12 mouse cellular contexts compared by ENCODE assay signal in the genomic region with DNA sequence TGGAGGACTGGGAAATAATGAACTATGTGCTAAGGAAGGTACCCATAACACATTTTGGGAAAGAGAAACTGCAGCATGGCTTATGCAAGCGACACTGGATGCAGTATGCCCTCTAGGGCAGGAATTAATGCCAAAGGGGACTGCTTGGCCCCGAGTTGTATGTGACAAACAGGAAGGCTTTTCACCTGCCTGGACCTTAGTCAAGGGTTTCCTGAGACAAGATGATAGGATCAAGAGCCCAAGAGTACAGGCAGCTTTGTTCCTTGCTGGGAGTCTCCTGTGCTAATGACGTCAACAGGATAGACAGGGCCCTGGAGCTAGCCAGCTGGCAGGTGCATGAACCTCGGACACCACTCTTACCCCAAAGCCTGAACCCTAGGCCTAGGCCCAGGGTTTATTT.
DNase-seq lines count a peak whose midpoint lies in the region; ATAC-seq and TF ChIP-seq lines count a peak whose summit lies in the region.
"Had no signal": no experiment of that assay in that cellular context is flagged by ENCODE, and none has a peak within 500 bp of the region (broad histone marks: within the 10 kb centered on the region; RNA-seq: fewer than 3 reads in every experiment).

No protein-coding gene starts in this region.

- TF ChIP-seq CTCF in heart, adult 2 months (IDR thresholded peaks at IDR 0.05), result peak; percentile 18; the same call in 1 of the 2 replicates
- no peak for TF ChIP-seq CTCF in left cerebral cortex, adult 2 months (IDR thresholded peaks at IDR 0.05)

- H3K4me3 ChIP-seq in heart, adult 2 months, result no peak overlapping the region
- H3K4me3 ChIP-seq in heart, embryonic 11.5 days (ENCODE audit: low read depth, low read length), result no peak overlapping the region
- H3K4me3 ChIP-seq in left cerebral cortex, adult 2 months, result no peak overlapping the region
- H3K4me3 ChIP-seq in heart, embryonic 10.5 days, result no peak overlapping the region
- H3K4me3 ChIP-seq: embryonic facial prominence, embryonic 12.5 days had no signal

- no peak overlapping the region for H3K9ac ChIP-seq in heart, adult 2 months (ENCODE audit: low read depth, low read length)
- H3K9ac ChIP-seq in heart, embryonic 11.5 days (ENCODE audit: low read depth, low read length), result no peak overlapping the region
- H3K9ac ChIP-seq: embryonic facial prominence, embryonic 12.5 days; hindbrain, embryonic 14.5 days had no signal

- no peaks in the 10 kb centered on the region for H3K9me3 ChIP-seq in heart, embryonic 11.5 days (replicated peaks; ENCODE audit: control insufficient read depth, low read length)
- H3K9me3 ChIP-seq in heart, embryonic 10.5 days, result no peaks in the 10 kb centered on the region
- H3K9me3 ChIP-seq: embryonic facial prominence, embryonic 12.5 days had no signal

- no peak overlapping the region for H3K4me2 ChIP-seq in heart, embryonic 11.5 days
- H3K4me2 ChIP-seq: embryonic facial prominence, embryonic 12.5 days; hindbrain, embryonic 14.5 days had no signal

- peak in 1 of 2 experiments; percentile 45 for DNase-seq in heart, adult 2 months
- no peak for DNase-seq in left cerebral cortex, adult 2 months (ENCODE audit: extremely low spot score in 1 of 2, low spot score in 2 of 2)
- no peak for DNase-seq in left cerebral cortex, adult 11 months (ENCODE audit: low spot score)
- DNase-seq in adipocyte (ENCODE audit: low spot score), result peak; percentile 67
- peak; percentile 57 for DNase-seq in heart, embryonic 10.5 days (ENCODE audit: low spot score)
- no peak for DNase-seq in frontal cortex, adult 2 months (ENCODE audit: extremely low spot score in 1 of 2, low spot score in 1 of 2)
- DNase-seq: cerebellum, adult 18-20 months; liver had no signal

- no peaks in the 10 kb centered on the region for H3K79me2 ChIP-seq in heart, adult 2 months (replicated peaks; ENCODE audit: control insufficient read depth, insufficient read depth, low read length)

- no peaks in the 10 kb centered on the region for H3K27me3 ChIP-seq in heart, adult 2 months (ENCODE audit: control insufficient read depth, insufficient read depth, low read length)
- H3K27me3 ChIP-seq in heart, embryonic 11.5 days (ENCODE audit: control insufficient read depth, insufficient read depth, low read length), result no peaks in the 10 kb centered on the region
- H3K27me3 ChIP-seq in heart, embryonic 10.5 days (ENCODE audit: insufficient read depth, poor library complexity, severe bottlenecking), result no peaks in the 10 kb centered on the region
- H3K27me3 ChIP-seq: embryonic facial prominence, embryonic 12.5 days had no signal

- no peak for ATAC-seq in heart, embryonic 11.5 days (replicated peaks; ENCODE audit: insufficient number of reproducible peaks, low FRiP score, low TSS enrichment)
- ATAC-seq: intestine, embryonic 16.5 days had no signal

- intact Hi-C loops in heart, adult 2 months (cut with DNase I), result no loop called here
- intact Hi-C loops in left cerebral cortex, adult 2 months (cut with DNase I), result no loop called here

- WGBS in heart, adult 2 months, result 29% methylated on average over 4 of the region's 4 CpGs
- 74% methylated on average over 4 of the region's 4 CpGs for WGBS in heart, embryonic 11.5 days (ENCODE audit: insufficient replicate concordance)
- WGBS in heart, embryonic 10.5 days, result 77% methylated on average over 4 of the region's 4 CpGs

- H3K27ac ChIP-seq in heart, adult 2 months, result peak overlapping the region; percentile 69
- H3K27ac ChIP-seq in heart, embryonic 11.5 days (ENCODE audit: low read depth, low read length), result no peak overlapping the region
- H3K27ac ChIP-seq in left cerebral cortex, adult 2 months, result peak overlapping the region; percentile 53; the same call in 1 of the 2 replicates
- no peak overlapping the region for H3K27ac ChIP-seq in heart, embryonic 10.5 days
- H3K27ac ChIP-seq: embryonic facial prominence, embryonic 12.5 days; hindbrain, embryonic 14.5 days had no signal

- TF ChIP-seq EP300 in heart, adult 2 months (IDR thresholded peaks at IDR 0.05; ENCODE audit: insufficient read depth, low read depth, low read length), result peak; percentile 82; the same call in 1 of the 2 replicates

- peaks cover 37% of the 10 kb centered on the region for H3K4me1 ChIP-seq in heart, adult 2 months (ENCODE audit: control insufficient read depth, insufficient read depth, low read length)
- H3K4me1 ChIP-seq in heart, embryonic 11.5 days (ENCODE audit: control insufficient read depth, insufficient read depth, low read length), result peaks cover 33% of the 10 kb centered on the region
- H3K4me1 ChIP-seq in heart, embryonic 10.5 days, result peaks cover 40% of the 10 kb centered on the region

- no peaks in the 10 kb centered on the region for H3K36me3 ChIP-seq in heart, adult 2 months (ENCODE audit: control insufficient read depth, insufficient read depth, low read length)
- no peaks in the 10 kb centered on the region for H3K36me3 ChIP-seq in heart, embryonic 11.5 days (ENCODE audit: control insufficient read depth, insufficient read depth, low read length)
- no peaks in the 10 kb centered on the region for H3K36me3 ChIP-seq in heart, embryonic 10.5 days
- H3K36me3 ChIP-seq: embryonic facial prominence, embryonic 12.5 days had no signal

- TF ChIP-seq POLR2A in heart, adult 2 months (IDR thresholded peaks at IDR 0.05; ENCODE audit: insufficient read depth, low read depth, low read length), result peak; percentile 32; the same call in 1 of the 2 replicates

Comparison
In these comparisons a context has a peak if more than half of its experiments do, and no peak if none do; other contexts are left out.
1. H3K27ac ChIP-seq: peak in heart, adult 2 months (single experiment) and left cerebral cortex, adult 2 months (single experiment); none in heart, embryonic 11.5 days (single experiment) and heart, embryonic 10.5 days (single experiment).
2. DNase-seq: peak in adipocyte (single experiment) and heart, embryonic 10.5 days (single experiment); none in left cerebral cortex, adult 2 months (0 of 2), left cerebral cortex, adult 11 months (single experiment) and frontal cortex, adult 2 months (0 of 2).